Mouse (Mus musculus) left cerebral cortex, adult 18-20 months (tissue): ENCODE data around the gene Cftr. TPM values are rescaled to one million over a fixed set of nuclear protein-coding genes. Genes with fewer than 3 reads are reported as not detected.

Source experiments
- DNase-seq, 2 experiments: peaks; one replicate each; pipeline ENCODE4 v3.0.0; 2021 to 2022; ENCODE audit warnings: low spot score in 2 of 2, mixed read lengths in 1 of 2
- total RNA-seq, 2 experiments: library from RNA; stranded (reverse); gene quantifications; 2 replicates each; pipeline ENCODE4 v1.2.3; 2021

The Cftr gene
- total RNA-seq, 2 experiments from 2014 or later, result 0.65 to 0.73 TPM

GRCm38 (mm10) chr6:18310983-18311382 is 140.5 kb downstream of the Cftr start:
- no peak for DNase-seq

- no peak for DNase-seq
Measured at GRCm38 (mm10) chr6:18314365-18314943, 144.0 kb downstream of the Cftr start.

- DNase-seq, result no peak
Measured at GRCm38 (mm10) chr6:18322950-18323349, 152.5 kb downstream of the Cftr start.

- DNase-seq, result no peak
Measured at GRCm38 (mm10) chr6:18335393-18335792, 164.9 kb downstream of the Cftr start.

- DNase-seq, result no peak
Measured at GRCm38 (mm10) chr6:18338307-18338706, 167.8 kb downstream of the Cftr start.

DNA sequence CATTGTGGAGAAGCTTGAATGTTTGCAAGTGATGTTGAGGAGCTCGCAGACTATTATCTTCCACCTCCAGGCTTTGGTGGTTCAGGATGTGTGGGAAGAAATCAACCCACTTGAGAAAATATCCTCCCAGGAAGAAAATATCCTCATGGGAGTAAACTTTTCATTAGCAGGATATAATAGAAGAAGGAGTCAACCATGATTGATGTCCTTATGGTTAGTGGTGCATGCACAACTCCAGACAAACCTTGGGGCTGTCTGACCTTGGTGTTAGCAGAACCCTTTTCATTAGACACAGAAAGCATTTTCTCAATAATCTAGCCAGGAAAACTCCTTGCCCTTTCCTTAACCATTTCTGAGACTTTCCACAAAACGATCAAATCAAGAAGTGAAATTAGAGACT is 173.8 kb downstream of the Cftr start:
- DNase-seq, result no peak

DNA sequence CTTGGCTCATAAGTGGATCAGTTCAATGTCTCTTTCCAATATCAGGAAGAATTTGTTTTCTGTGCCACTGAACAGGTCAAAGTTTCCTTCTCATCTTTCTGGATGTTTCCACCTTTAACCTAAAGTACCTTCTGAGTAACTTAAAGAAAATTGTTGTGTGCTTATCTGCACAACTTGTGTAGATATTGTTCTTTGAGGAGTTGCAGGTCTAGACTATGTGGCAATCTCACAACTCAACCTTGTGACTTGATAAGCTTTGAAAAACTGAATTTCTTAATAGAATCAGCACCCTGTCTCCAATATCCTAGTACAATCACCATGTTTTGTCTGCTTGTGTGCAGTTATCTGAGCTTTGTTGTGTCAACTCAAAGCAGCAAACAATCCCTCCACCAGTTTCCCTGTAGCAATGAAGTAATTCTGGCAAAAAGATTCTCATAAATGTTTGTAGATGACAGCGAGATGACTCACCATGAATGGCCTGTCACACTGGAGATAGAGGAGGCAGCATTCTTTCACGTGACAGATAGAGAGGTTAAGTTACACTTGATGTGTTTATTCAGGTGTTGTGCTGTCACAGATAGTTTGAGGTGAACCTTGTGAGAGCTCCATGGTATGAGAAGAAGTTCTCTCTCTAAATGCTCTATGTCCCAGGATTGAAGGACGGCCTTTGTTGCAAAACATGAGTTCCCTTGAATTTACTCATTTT is 178.8 kb downstream of the Cftr start:
- DNase-seq, result no peak

- DNase-seq, result no peak
Measured at GRCm38 (mm10) chr6:18360154-18360553, 189.7 kb downstream of the Cftr start.

DNA sequence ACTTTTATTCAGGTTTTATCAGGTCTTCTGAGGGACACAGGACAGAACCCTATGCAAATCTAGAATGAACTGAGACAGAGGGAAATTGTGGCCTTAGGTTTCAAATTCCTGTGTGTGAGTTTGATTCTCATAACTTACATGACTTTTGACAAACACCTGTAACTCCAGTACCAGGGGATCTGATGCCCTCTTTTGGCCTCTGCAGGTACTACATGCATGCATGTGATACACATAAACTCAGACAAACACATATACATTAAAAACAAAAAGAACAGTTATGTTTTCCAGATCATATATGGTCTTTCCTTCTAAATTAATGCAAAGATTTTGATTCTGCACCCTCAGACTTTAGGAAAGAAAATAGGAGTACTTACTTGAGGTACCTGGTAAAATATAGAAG is 190.5 kb downstream of the Cftr start:
- no peak for DNase-seq

- no peak for DNase-seq
Measured at GRCm38 (mm10) chr6:18362232-18362631, 191.7 kb downstream of the Cftr start.

DNA sequence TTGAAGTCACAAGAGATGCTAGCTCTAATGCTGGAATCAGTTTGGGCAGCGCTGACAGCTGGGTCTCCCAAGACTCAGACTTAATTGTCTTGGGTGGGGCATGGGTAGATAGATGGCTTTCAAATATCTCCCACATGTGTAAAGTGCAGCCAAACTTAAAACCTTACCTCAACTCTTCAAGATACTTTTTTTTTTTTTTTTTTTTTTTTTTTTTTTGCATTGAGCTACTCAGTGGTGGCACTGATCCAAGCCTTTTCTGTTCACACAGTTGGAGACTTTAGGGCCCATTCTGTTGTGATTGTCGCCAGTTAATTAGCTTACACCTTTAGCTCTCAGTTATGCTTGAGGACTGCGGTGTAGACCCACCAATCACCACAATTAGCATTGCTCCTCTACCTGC is 198.6 kb downstream of the Cftr start:
- no peak for DNase-seq

DNA sequence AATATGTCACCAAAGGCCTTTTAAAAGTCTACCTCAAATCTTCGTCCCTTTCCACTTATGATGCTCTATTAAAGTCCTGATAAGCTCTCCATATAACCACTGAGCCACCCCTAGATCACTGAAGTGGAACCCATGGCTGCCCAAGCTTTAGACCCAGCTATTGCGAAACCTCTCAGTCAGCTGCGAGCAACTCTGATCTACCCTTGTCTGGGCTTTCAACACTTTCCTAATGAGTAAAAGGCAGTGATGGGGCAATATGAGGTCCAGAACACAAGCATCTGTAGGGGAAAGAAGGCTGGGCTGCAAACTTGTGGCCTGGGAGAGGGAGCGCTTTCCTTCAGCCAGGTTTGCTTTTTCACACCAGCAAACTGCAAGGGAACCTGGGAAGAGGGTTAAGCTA is 199.2 kb downstream of the Cftr start:
- no peak for DNase-seq

Other genes with a start within 250 kb of the Cftr start
- gene Wnt2, start 140.1 kb upstream of the Cftr start, total RNA-seq, result 1 to 10 TPM; 6.4 to 6.9 TPM
- gene Asz1, start 61.6 kb upstream of the Cftr start, total RNA-seq, result not detected